Mouse (Mus musculus) neural tube, embryonic 15.5 days (tissue): ENCODE data around the gene Idnk. TPM values are rescaled to one million over a fixed set of nuclear protein-coding genes. Genes with fewer than 3 reads are reported as not detected.

Experiments used
- polyA plus RNA-seq: library from polyadenylated mRNA; unstranded; fragments of >200 nt; fragmentation: Nextera tagmentation; extraction: Ambion mirVana; gene quantifications from 2 replicates; pipeline ENCODE4 v1.2.1, GENCODE M21; 2015

Gene Idnk
- polyA plus RNA-seq, 1 experiment from 2014 or later, result 64.6 TPM

Other genes starting within 250 kb of the Idnk start
- 103 and 111 TPM in 2 replicates for gene Spock1, start 249.3 kb upstream of the Idnk start, polyA plus RNA-seq
- gene Klhl3, start 44.1 kb upstream of the Idnk start, polyA plus RNA-seq, result 14.9 and 16.5 TPM in 2 replicates
- 32.5 and 41.2 TPM in 2 replicates for gene Hnrnpa0, start 29.1 kb upstream of the Idnk start, polyA plus RNA-seq
- 137 and 144 TPM in 2 replicates for gene Ubqln1, start 58.0 kb downstream of the Idnk start, polyA plus RNA-seq
- gene Gkap1, start 118.0 kb downstream of the Idnk start, polyA plus RNA-seq, result 24.2 and 37.1 TPM in 2 replicates
- gene Kif27, start 201.5 kb downstream of the Idnk start, polyA plus RNA-seq, result 1.3 and 2.0 TPM in 2 replicates
- 23.4 and 24.1 TPM in 2 replicates for gene 2210016F16Rik, start 227.6 kb downstream of the Idnk start, polyA plus RNA-seq
- gene Rmi1, start 244.6 kb downstream of the Idnk start, polyA plus RNA-seq, result 23.9 and 25.2 TPM in 2 replicates
- gene Hnrnpk, start 245.7 kb downstream of the Idnk start, polyA plus RNA-seq, result 1,138 and 1,207 TPM in 2 replicates